Mouse (Mus musculus): ENCODE measurements around the gene Ostf1. TPM values are rescaled to one million over a fixed set of nuclear protein-coding genes. Genes with fewer than 3 reads are reported as not detected.

The Ostf1 gene
- polyA plus RNA-seq, 1 experiment from 2014 or later = 36.8 TPM

GRCm38 (mm10) chr19:18619691-18620090 lies 11.9 kb downstream of the Ostf1 start:
- WGBS = 75% methylated on average over 1 of the region's 1 CpGs
- Histone ChIP-seq H3K36me3 (ENCODE audit: control insufficient read depth, insufficient read depth, low read length) (no peaks in the 10 kb centered on the region), H3K9ac (ENCODE audit: low read length) (no peak overlapping the region), H3K27me3 (ENCODE audit: control insufficient read depth, insufficient read depth, low read length) (no peaks in the 10 kb centered on the region), H3K4me2 (ENCODE audit: low read depth, low read length, severe bottlenecking) (no peak overlapping the region), H3K4me3 (ENCODE audit: low read depth, low read length) (no peak overlapping the region), H3K4me1 (replicated peaks; ENCODE audit: control insufficient read depth, insufficient read depth, low read length) (no peaks in the 10 kb centered on the region), H3K27ac (ENCODE audit: low read depth, low read length) (no peak overlapping the region), H3K9me3 (ENCODE audit: control insufficient read depth, low read length) (no peaks in the 10 kb centered on the region)
- DNase-seq (ENCODE audit: low spot score) = no peak
- no peak for ATAC-seq (replicated peaks; ENCODE audit: low FRiP score)

- H3K27ac ChIP-seq (ENCODE audit: low read depth, low read length) = no peak overlapping the region
- no peak for DNase-seq (ENCODE audit: low spot score)
- no peak for ATAC-seq (replicated peaks; ENCODE audit: low FRiP score)
- no peak overlapping the region for H3K4me2 ChIP-seq (ENCODE audit: low read depth, low read length, severe bottlenecking)
- H3K27me3 ChIP-seq (ENCODE audit: control insufficient read depth, insufficient read depth, low read length) = no peaks in the 10 kb centered on the region
- no peaks in the 10 kb centered on the region for H3K9me3 ChIP-seq (ENCODE audit: control insufficient read depth, low read length)
- H3K4me1 ChIP-seq (replicated peaks; ENCODE audit: control insufficient read depth, insufficient read depth, low read length) = no peaks in the 10 kb centered on the region
- no peak overlapping the region for H3K4me3 ChIP-seq (ENCODE audit: low read depth, low read length)
- 87% methylated on average over 5 of the region's 5 CpGs for WGBS
- no peak overlapping the region for H3K9ac ChIP-seq (ENCODE audit: low read length)
- H3K36me3 ChIP-seq (ENCODE audit: control insufficient read depth, insufficient read depth, low read length) = no peaks in the 10 kb centered on the region
Observed at GRCm38 (mm10) chr19:18619060-18619459, 12.6 kb downstream of the Ostf1 start.

- ATAC-seq (replicated peaks; ENCODE audit: low FRiP score) = no peak
- no peak overlapping the region for H3K4me2 ChIP-seq (ENCODE audit: low read depth, low read length, severe bottlenecking)
- H3K4me1 ChIP-seq (replicated peaks; ENCODE audit: control insufficient read depth, insufficient read depth, low read length) = no peaks in the 10 kb centered on the region
- H3K4me3 ChIP-seq (ENCODE audit: low read depth, low read length) = no peak overlapping the region
- H3K36me3 ChIP-seq (ENCODE audit: control insufficient read depth, insufficient read depth, low read length) = no peaks in the 10 kb centered on the region
- no peak overlapping the region for H3K27ac ChIP-seq (ENCODE audit: low read depth, low read length)
- no peaks in the 10 kb centered on the region for H3K27me3 ChIP-seq (ENCODE audit: control insufficient read depth, insufficient read depth, low read length)
- H3K9ac ChIP-seq (ENCODE audit: low read length) = no peak overlapping the region
- no peak for DNase-seq (ENCODE audit: low spot score)
- no peaks in the 10 kb centered on the region for H3K9me3 ChIP-seq (ENCODE audit: control insufficient read depth, low read length)
- 96% methylated on average over 1 of the region's 1 CpGs for WGBS
Observed at GRCm38 (mm10) chr19:18617504-18617903, 14.1 kb downstream of the Ostf1 start.

GRCm38 (mm10) chr19:18615680-18616240 lies 15.9 kb downstream of the Ostf1 start:
- 74% methylated on average over 9 of the region's 9 CpGs for WGBS
- no peaks in the 10 kb centered on the region for H3K9me3 ChIP-seq (ENCODE audit: control insufficient read depth, low read length)
- ATAC-seq (replicated peaks; ENCODE audit: low FRiP score) (no peak), DNase-seq (ENCODE audit: low spot score) (no peak)
- H3K27ac ChIP-seq (ENCODE audit: low read depth, low read length) = no peak overlapping the region
- no peaks in the 10 kb centered on the region for H3K4me1 ChIP-seq (replicated peaks; ENCODE audit: control insufficient read depth, insufficient read depth, low read length)
- H3K4me3 ChIP-seq (ENCODE audit: low read depth, low read length) = no peak overlapping the region
- no peak overlapping the region for H3K9ac ChIP-seq (ENCODE audit: low read length)
- H3K36me3 ChIP-seq (ENCODE audit: control insufficient read depth, insufficient read depth, low read length) = no peaks in the 10 kb centered on the region
- no peaks in the 10 kb centered on the region for H3K27me3 ChIP-seq (ENCODE audit: control insufficient read depth, insufficient read depth, low read length)
- no peak overlapping the region for H3K4me2 ChIP-seq (ENCODE audit: low read depth, low read length, severe bottlenecking)

- H3K9me3 ChIP-seq (ENCODE audit: control insufficient read depth, low read length) = no peaks in the 10 kb centered on the region
- no peaks in the 10 kb centered on the region for H3K4me1 ChIP-seq (replicated peaks; ENCODE audit: control insufficient read depth, insufficient read depth, low read length)
- DNase-seq (ENCODE audit: low spot score) (no peak), ATAC-seq (replicated peaks; ENCODE audit: low FRiP score) (no peak)
- no peaks in the 10 kb centered on the region for H3K36me3 ChIP-seq (ENCODE audit: control insufficient read depth, insufficient read depth, low read length)
- no peak overlapping the region for H3K27ac ChIP-seq (ENCODE audit: low read depth, low read length)
- no peak overlapping the region for H3K4me3 ChIP-seq (ENCODE audit: low read depth, low read length)
- H3K27me3 ChIP-seq (ENCODE audit: control insufficient read depth, insufficient read depth, low read length) = no peaks in the 10 kb centered on the region
- WGBS = 83% methylated on average over 7 of the region's 7 CpGs
- no peak overlapping the region for H3K4me2 ChIP-seq (ENCODE audit: low read depth, low read length, severe bottlenecking)
- H3K9ac ChIP-seq (ENCODE audit: low read length) = no peak overlapping the region
Observed at GRCm38 (mm10) chr19:18614337-18614736, 17.3 kb downstream of the Ostf1 start.

GRCm38 (mm10) chr19:18608975-18609374 lies 22.6 kb downstream of the Ostf1 start:
- Histone ChIP-seq H3K4me3 (ENCODE audit: low read depth, low read length) (no peak overlapping the region), H3K4me1 (replicated peaks; ENCODE audit: control insufficient read depth, insufficient read depth, low read length) (no peaks in the 10 kb centered on the region), H3K36me3 (ENCODE audit: control insufficient read depth, insufficient read depth, low read length) (no peaks in the 10 kb centered on the region), H3K9ac (ENCODE audit: low read length) (no peak overlapping the region), H3K27me3 (ENCODE audit: control insufficient read depth, insufficient read depth, low read length) (no peaks in the 10 kb centered on the region), H3K9me3 (ENCODE audit: control insufficient read depth, low read length) (no peaks in the 10 kb centered on the region), H3K27ac (ENCODE audit: low read depth, low read length) (no peak overlapping the region), H3K4me2 (ENCODE audit: low read depth, low read length, severe bottlenecking) (no peak overlapping the region)
- 73% methylated on average over 6 of the region's 6 CpGs for WGBS
- no peak for DNase-seq (ENCODE audit: low spot score)
- no peak for ATAC-seq (replicated peaks; ENCODE audit: low FRiP score)

GRCm38 (mm10) chr19:18607907-18608306 lies 23.7 kb downstream of the Ostf1 start:
- Histone ChIP-seq H3K27ac (ENCODE audit: low read depth, low read length) (no peak overlapping the region), H3K36me3 (ENCODE audit: control insufficient read depth, insufficient read depth, low read length) (no peaks in the 10 kb centered on the region), H3K4me3 (ENCODE audit: low read depth, low read length) (no peak overlapping the region), H3K9me3 (ENCODE audit: control insufficient read depth, low read length) (no peaks in the 10 kb centered on the region), H3K27me3 (ENCODE audit: control insufficient read depth, insufficient read depth, low read length) (no peaks in the 10 kb centered on the region), H3K4me2 (ENCODE audit: low read depth, low read length, severe bottlenecking) (no peak overlapping the region), H3K9ac (ENCODE audit: low read length) (no peak overlapping the region), H3K4me1 (replicated peaks; ENCODE audit: control insufficient read depth, insufficient read depth, low read length) (no peaks in the 10 kb centered on the region; the same call in 1 of the 2 replicates)
- ATAC-seq (replicated peaks; ENCODE audit: low FRiP score) (no peak), DNase-seq (ENCODE audit: low spot score) (no peak)
- WGBS = 38% methylated on average over 7 of the region's 7 CpGs

- H3K27me3 ChIP-seq (ENCODE audit: control insufficient read depth, insufficient read depth, low read length) = no peaks in the 10 kb centered on the region
- ATAC-seq (replicated peaks; ENCODE audit: low FRiP score) (no peak), DNase-seq (ENCODE audit: low spot score) (no peak)
- no peak overlapping the region for H3K27ac ChIP-seq (ENCODE audit: low read depth, low read length)
- H3K9ac ChIP-seq (ENCODE audit: low read length) = no peak overlapping the region
- H3K4me2 ChIP-seq (ENCODE audit: low read depth, low read length, severe bottlenecking) = no peak overlapping the region
- H3K4me3 ChIP-seq (ENCODE audit: low read depth, low read length) = no peak overlapping the region
- no peaks in the 10 kb centered on the region for H3K36me3 ChIP-seq (ENCODE audit: control insufficient read depth, insufficient read depth, low read length)
- WGBS = 78% methylated on average over 6 of the region's 6 CpGs
- no peaks in the 10 kb centered on the region for H3K9me3 ChIP-seq (ENCODE audit: control insufficient read depth, low read length)
- no peaks in the 10 kb centered on the region; the same call in 1 of the 2 replicates for H3K4me1 ChIP-seq (replicated peaks; ENCODE audit: control insufficient read depth, insufficient read depth, low read length)
Observed at GRCm38 (mm10) chr19:18603011-18603410, 28.6 kb downstream of the Ostf1 start.

- Histone ChIP-seq H3K9ac (ENCODE audit: low read length) (no peak overlapping the region), H3K36me3 (ENCODE audit: control insufficient read depth, insufficient read depth, low read length) (no peaks in the 10 kb centered on the region), H3K4me1 (replicated peaks; ENCODE audit: control insufficient read depth, insufficient read depth, low read length) (no peaks in the 10 kb centered on the region; the same call in 1 of the 2 replicates), H3K27me3 (ENCODE audit: control insufficient read depth, insufficient read depth, low read length) (no peaks in the 10 kb centered on the region), H3K9me3 (ENCODE audit: control insufficient read depth, low read length) (no peaks in the 10 kb centered on the region), H3K4me2 (ENCODE audit: low read depth, low read length, severe bottlenecking) (no peak overlapping the region), H3K27ac (ENCODE audit: low read depth, low read length) (no peak overlapping the region), H3K4me3 (ENCODE audit: low read depth, low read length) (no peak overlapping the region)
- WGBS = 94% methylated on average over 9 of the region's 9 CpGs
- no peak for DNase-seq (ENCODE audit: low spot score)
- ATAC-seq (replicated peaks; ENCODE audit: low FRiP score) = no peak
Observed at GRCm38 (mm10) chr19:18600611-18601010, 31.0 kb downstream of the Ostf1 start.
